Mouse (Mus musculus): Measurements from ENCODE around the gene B4galt3.

DNA sequence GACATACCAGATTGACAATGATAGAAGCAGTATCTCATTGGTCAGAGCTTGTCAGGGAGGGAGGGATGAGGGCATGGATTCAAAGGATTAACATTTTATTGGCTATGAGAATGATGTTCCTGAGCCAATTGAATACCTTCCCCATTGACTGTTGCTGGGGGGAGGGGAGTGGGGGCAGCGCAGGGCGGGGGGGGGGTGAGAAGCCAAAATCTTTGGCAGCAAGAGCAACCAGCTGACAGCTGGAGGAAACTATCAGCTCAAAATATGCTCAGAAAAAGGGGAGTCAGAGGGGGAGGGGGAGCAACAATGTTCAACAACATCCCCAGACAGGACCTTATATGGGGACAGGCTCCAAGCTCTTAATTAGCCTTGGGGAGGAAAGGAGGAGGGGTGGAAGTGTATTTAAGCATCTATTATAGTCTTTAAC lies 6.9 kb upstream of the B4galt3 start:
- TF ChIP-seq MAX (IDR thresholded peaks at IDR 0.05; ENCODE audit: low read length): no peak
- TF ChIP-seq SMC3 (IDR thresholded peaks at IDR 0.05; ENCODE audit: low read depth, low read length): no peak
- TF ChIP-seq NELFE (IDR thresholded peaks at IDR 0.05; ENCODE audit: low read depth, low read length): no peak
- TF ChIP-seq EP300 (IDR thresholded peaks at IDR 0.05; ENCODE audit: low read depth in 1 of 2, low read length in 2 of 2): no peak
- TF ChIP-seq MYC (IDR thresholded peaks at IDR 0.05; ENCODE audit: low read depth, low read length): no peak
- no peak for TF ChIP-seq CTCF (IDR thresholded peaks at IDR 0.05 in 2 of 3, conservative IDR thresholded peaks at IDR 0.05 in 1 of 3; ENCODE audit: control insufficient read depth in 1 of 3, insufficient read depth in 1 of 3, low read depth in 2 of 3, low read length in 3 of 3, poor library complexity in 1 of 3, severe bottlenecking in 1 of 3)
- no peak for TF ChIP-seq MAZ (IDR thresholded peaks at IDR 0.05; ENCODE audit: low read depth, low read length)
- TF ChIP-seq MAFK (IDR thresholded peaks at IDR 0.05; ENCODE audit: borderline replicate concordance, low read depth, low read length): no peak
